Mouse (Mus musculus): Measurements from ENCODE around the gene Tmem52b. TPM values are rescaled to one million over a fixed set of nuclear protein-coding genes. Genes with fewer than 3 reads are reported as not detected.

The Tmem52b gene
- not detected in 2 replicates for total RNA-seq (2012; rRNA removed)
- total RNA-seq (2014; rRNA removed): not detected in 2 replicates
- polyA plus RNA-seq (2012; ENCODE audit: insufficient read length, low read depth): not detected in 2 replicates

DNA sequence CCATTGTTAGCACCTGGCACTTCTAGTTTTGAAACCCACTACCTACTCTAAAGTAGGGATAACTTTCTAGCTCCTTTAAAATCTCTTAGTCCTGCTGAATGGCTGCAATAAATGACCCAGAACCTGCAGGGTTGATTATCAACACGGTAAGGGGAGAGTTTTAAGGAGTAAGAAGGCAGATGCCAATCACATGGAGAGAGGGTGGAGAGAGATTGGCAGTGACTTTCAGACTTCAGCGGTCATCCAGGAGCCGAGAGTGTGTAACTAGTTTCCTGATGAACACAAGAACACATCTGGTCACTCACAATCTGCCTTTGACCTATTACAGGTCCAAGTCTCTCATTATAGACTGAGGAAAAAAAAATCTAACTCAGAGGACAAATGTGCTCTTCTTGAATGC lies at the start of gene Tmem52b:
TSS of gene Tmem52b (plus strand) at position 189 of the 400 bp plus-strand sequence.
- H3K4me2 ChIP-seq (ENCODE audit: insufficient read depth, low read depth, poor library complexity, severe bottlenecking): no peak within 1 kb of the TSS
- H3K9me3 ChIP-seq (replicated peaks; ENCODE audit: low read length): no peaks in the 10 kb centered on the region
- H3K27me3 ChIP-seq (replicated peaks): no peaks in the 10 kb centered on the region
- H3K27ac ChIP-seq (ENCODE audit: insufficient read depth, low read depth): no peak within 1 kb of the TSS
- dilution Hi-C loops (cut with MboI; ENCODE audit: extremely low pct_ligation_motif_present, extremely low pct_unique_long_range_greater_than_20kb, low sequenced_read_pairs) (no loop called here), in situ Hi-C loops (cut with MboI; ENCODE audit: low pct_ligation_motif_present, low pct_unique_long_range_greater_than_20kb, low sequenced_read_pairs) (loop anchor here (10.0 kb wide), 1 partner anchor 128 kb away; the partner anchor contains the start of gene Clec12b)
- DNase-seq (ENCODE audit: extremely low read depth): no peak
- H3K9ac ChIP-seq (ENCODE audit: insufficient read depth, low read depth): no peak within 1 kb of the TSS
- H3K4me1 ChIP-seq (ENCODE audit: control insufficient read depth in 1 of 2, insufficient read depth in 2 of 2): peaks cover 0 to 4% of the 10 kb centered on the region in 2 experiments; a peak in 1 of 4 replicates
- no peaks in the 10 kb centered on the region for H3K36me3 ChIP-seq (replicated peaks in 1 of 2; ENCODE audit: control insufficient read depth in 1 of 2, insufficient read depth in 1 of 2, low read length in 1 of 2)
- no peaks in the 10 kb centered on the region for H3K79me2 ChIP-seq (replicated peaks; ENCODE audit: control insufficient read depth, extremely low read depth, insufficient read depth, poor library complexity, severe bottlenecking)
- TF ChIP-seq ZC3H11A (IDR thresholded peaks at IDR 0.05; ENCODE audit: low read depth, low read length) (no peak), RAD21 (IDR thresholded peaks at IDR 0.05; ENCODE audit: low read depth, low read length) (no peak), USF2 (conservative IDR thresholded peaks at IDR 0.05; ENCODE audit: low read depth, low read length) (no peak), USF1 (IDR thresholded peaks at IDR 0.05; ENCODE audit: low read depth, low read length) (no peak), JUND (conservative IDR thresholded peaks at IDR 0.05; ENCODE audit: low read depth, low read length) (no peak), MAX (IDR thresholded peaks at IDR 0.05; ENCODE audit: low read length) (no peak), CHD2 (IDR thresholded peaks at IDR 0.05; ENCODE audit: low read length) (no peak), CHD1 (IDR thresholded peaks at IDR 0.05; ENCODE audit: low read depth, low read length) (no peak), KAT2A (IDR thresholded peaks at IDR 0.05; ENCODE audit: insufficient replicate concordance, low read length) (no peak), PAX5 (IDR thresholded peaks at IDR 0.05; ENCODE audit: low read length) (no peak), IRF4 (IDR thresholded peaks at IDR 0.05; ENCODE audit: low read depth, low read length) (no peak), POLR2AphosphoS2 (IDR thresholded peaks at IDR 0.05; ENCODE audit: low read depth, low read length) (no peak), NRF1 (IDR thresholded peaks at IDR 0.05; ENCODE audit: low read depth, low read length) (no peak), JUN (IDR thresholded peaks at IDR 0.05; ENCODE audit: insufficient read depth, low read depth, low read length) (no peak), POLR2A (IDR thresholded peaks at IDR 0.05; ENCODE audit: low read depth, low read length) (no peak), ETS1 (conservative IDR thresholded peaks at IDR 0.05; ENCODE audit: low read depth, low read length) (no peak), TCF12 (IDR thresholded peaks at IDR 0.05; ENCODE audit: low read depth, low read length) (no peak), TBP (conservative IDR thresholded peaks at IDR 0.05; ENCODE audit: low read depth, low read length) (no peak), BHLHE40 (IDR thresholded peaks at IDR 0.05; ENCODE audit: low read depth, low read length) (no peak), EP300 (IDR thresholded peaks at IDR 0.05; ENCODE audit: low read length) (no peak)
- no peak within 1 kb of the TSS for H3K4me3 ChIP-seq (replicated peaks in 1 of 3; ENCODE audit: low read depth in 2 of 3, low read length in 2 of 3, poor library complexity in 1 of 3)

DNA sequence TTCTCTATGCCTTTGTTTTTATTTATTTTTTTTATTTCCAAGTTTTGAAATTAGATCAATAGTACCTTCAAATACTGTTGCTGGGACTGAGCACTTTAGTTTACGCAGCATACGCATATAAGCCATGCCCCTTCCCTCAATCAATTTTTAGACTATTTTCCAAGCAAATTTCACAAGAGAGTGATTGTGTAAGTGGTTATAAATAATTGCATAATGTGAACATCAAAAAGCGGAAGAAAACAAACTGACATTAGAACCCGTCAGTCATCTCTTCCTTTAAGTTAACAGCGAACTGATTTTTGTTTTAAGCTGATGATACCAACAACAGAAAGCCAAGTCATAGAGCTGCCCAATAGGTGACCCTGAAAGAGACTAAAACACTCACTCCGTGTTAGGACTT lies 41.0 kb upstream of the Tmem52b start:
- no peaks in the 10 kb centered on the region for H3K36me3 ChIP-seq (replicated peaks in 1 of 2; ENCODE audit: control insufficient read depth in 1 of 2, insufficient read depth in 1 of 2, low read length in 1 of 2)
- no peaks in the 10 kb centered on the region for H3K79me2 ChIP-seq (replicated peaks; ENCODE audit: control insufficient read depth, extremely low read depth, insufficient read depth, poor library complexity, severe bottlenecking)
- in situ Hi-C loops (cut with MboI; ENCODE audit: low pct_ligation_motif_present, low pct_unique_long_range_greater_than_20kb, low sequenced_read_pairs): no loop called here
- no peaks in the 10 kb centered on the region for H3K9me3 ChIP-seq (replicated peaks; ENCODE audit: low read length)
- no peak overlapping the region for H3K4me3 ChIP-seq (replicated peaks in 1 of 3; ENCODE audit: low read depth in 2 of 3, low read length in 2 of 3, poor library complexity in 1 of 3)
- no peaks in the 10 kb centered on the region for H3K27me3 ChIP-seq (replicated peaks)
- dilution Hi-C loops (cut with MboI; ENCODE audit: extremely low pct_ligation_motif_present, extremely low pct_unique_long_range_greater_than_20kb, low sequenced_read_pairs): no loop called here
- no peak overlapping the region for H3K9ac ChIP-seq (ENCODE audit: insufficient read depth, low read depth)
- peaks cover 0 to 5% of the 10 kb centered on the region in 2 experiments; a peak in 1 of 4 replicates for H3K4me1 ChIP-seq (ENCODE audit: control insufficient read depth in 1 of 2, insufficient read depth in 2 of 2)
- H3K4me2 ChIP-seq (ENCODE audit: insufficient read depth, low read depth, poor library complexity, severe bottlenecking): no peak overlapping the region
- DNase-seq (ENCODE audit: extremely low read depth): no peak
- TF ChIP-seq BHLHE40 (IDR thresholded peaks at IDR 0.05; ENCODE audit: low read depth, low read length): no peak
- no peak for TF ChIP-seq JUN (IDR thresholded peaks at IDR 0.05; ENCODE audit: insufficient read depth, low read depth, low read length)
- no peak overlapping the region for H3K27ac ChIP-seq (ENCODE audit: insufficient read depth, low read depth)

Measured in CH12.LX (cell line).